Mouse (Mus musculus) erythroblast, embryonic 14.5 days (primary cell): ENCODE measurements around the gene BC048562.

Experiments used
- GATA1 ChIP-seq: IDR thresholded peaks from 2 replicates; pipeline ENCODE4 v1.6.1; 2012; ENCODE audit warnings: low read length, inconsistent platforms, mixed read lengths
- TAL1 ChIP-seq: IDR thresholded peaks from 3 replicates; pipeline ENCODE4 v1.6.1; 2012; ENCODE audit warnings: low read length, inconsistent platforms, mixed read lengths

DNA sequence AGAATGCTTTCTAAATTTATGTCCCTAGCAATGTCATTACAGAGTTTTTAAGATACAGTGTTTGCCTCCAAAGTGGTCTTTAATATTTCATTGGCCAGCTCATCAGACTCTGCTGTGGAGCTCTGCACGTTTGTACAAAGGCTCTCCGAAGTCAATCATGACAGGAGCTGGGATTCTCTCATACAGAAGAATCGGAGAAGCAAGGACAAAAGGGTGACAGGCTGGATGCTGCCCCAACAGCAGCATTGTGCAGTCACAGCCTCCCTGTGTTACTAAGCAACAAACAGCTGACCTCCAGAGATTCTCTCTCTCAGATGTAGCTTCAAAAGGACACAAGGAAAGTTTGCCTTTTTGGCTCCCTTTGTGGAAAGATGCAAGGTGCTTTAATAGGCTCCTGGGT is at the start of gene BC048562:
- no peak for TF ChIP-seq TAL1
- TF ChIP-seq GATA1, result no peak
